Mouse (Mus musculus): ENCODE measurements around the gene Arrdc1.
A peak's percentile ranks its signal among the peaks of the same experiment; 100 is the strongest.
"Not testable (repeated sequence)": the region's sequence is repeated elsewhere in the genome, so short reads cannot be mapped to it uniquely, and the experiment has no call there.

Gene Arrdc1

GRCm38 (mm10) chr2:24935057-24935796, at the start of gene Arrdc1:
TSS of gene Arrdc1 (minus strand) at chr2:24935252.
- peak; percentile 90 to 91 for DNase-seq (ENCODE audit: low spot score in 2 of 2)

DNA sequence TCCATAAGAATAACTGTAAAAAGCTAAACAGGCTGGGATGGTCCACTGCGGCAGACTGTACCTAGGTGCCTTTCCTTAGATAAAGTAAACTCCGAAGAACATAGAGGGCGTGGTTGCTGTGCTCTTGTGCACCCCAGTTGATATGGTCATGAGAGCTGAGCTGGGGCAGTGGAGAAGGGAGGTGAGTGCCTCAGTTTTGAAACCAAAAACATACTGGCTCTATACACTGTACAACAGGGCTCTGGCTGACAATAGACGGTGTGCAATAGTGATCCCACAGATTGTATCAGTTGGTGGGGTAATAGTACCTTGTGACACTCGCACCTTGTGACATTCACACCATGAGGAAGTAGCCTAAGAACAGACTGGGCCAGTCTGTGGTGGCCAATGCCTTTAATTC, 41.9 kb upstream of the Arrdc1 start:
- no peak for DNase-seq (ENCODE audit: low spot score in 2 of 2)

GRCm38 (mm10) chr2:24975704-24976297, 40.7 kb upstream of the Arrdc1 start, which contains the start of gene Pnpla7:
TSS of gene Pnpla7 (plus strand) at chr2:24976033.
- peak; percentile 70 to 79 for DNase-seq (ENCODE audit: low spot score in 2 of 2)

- DNase-seq (ENCODE audit: low spot score in 2 of 2) = peak; percentile 93
Measured at GRCm38 (mm10) chr2:24974906-24975703, 40.1 kb upstream of the Arrdc1 start, which contains the start of gene Mrpl41. TSS of gene Mrpl41 (minus strand) at chr2:24975098.

GRCm38 (mm10) chr2:24974452-24974851, 39.4 kb upstream of the Arrdc1 start:
- peak in 1 of 2 experiments; percentile 15 for DNase-seq (ENCODE audit: low spot score in 2 of 2)

DNA sequence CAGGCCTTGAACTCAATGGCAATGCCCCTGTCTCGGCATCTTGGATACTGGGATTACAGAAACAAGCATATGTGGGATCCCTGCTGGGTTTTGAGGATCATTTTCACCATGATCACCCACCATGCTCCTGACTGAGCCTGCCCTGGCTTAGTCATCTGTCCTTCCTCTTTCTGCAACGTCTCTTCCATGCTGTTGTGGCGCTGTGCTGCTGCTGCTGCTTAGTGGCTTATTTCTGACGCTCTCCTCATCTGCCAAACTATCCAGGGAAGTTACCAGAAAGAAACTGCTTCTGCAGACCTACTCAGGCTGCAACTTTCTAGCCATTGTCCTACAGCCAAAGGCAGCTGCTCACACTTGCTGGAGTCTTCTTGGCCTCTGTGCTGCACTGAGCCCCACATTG, 35.3 kb upstream of the Arrdc1 start:
- no peak for DNase-seq (ENCODE audit: low spot score in 2 of 2)

DNA sequence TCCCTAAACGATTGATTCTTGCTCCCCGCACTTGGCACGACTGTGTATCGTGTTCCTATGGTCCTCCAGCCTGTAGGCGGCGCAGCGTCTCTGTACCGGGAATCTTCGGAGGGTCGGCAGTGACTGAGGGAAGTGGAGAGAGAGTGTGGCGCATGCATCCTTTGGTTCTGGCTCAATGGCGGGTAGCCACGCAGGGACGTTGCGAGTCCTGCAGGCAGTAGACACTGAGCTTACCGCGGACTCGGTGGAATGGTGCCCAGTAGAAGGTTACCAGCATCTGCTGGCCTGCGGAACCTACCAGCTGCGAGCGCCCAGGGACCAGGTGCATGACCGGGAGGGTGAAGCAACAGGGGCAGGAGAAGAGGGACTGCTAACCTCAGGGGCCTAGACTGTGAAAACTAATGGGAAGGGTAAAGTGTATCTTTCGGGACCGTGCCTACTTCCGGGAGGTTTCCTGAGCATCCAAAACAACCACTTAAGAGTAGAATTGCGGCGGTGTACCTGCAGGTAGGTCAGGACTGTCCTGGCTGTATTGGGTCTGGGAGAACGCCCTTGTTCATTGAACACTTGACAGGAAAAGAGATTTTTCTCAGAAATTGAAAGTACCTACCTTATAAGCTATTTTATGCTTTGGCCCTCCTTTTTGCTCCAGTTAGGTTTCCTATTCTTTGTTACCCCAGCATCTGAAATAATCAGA, 27.4 kb upstream of the Arrdc1 start, which contains the start of gene Dph7:
Gene Dph7, plus strand, starts transcription at position 97 of the 697 bp plus-strand sequence.
- peak; percentile 68 to 85 for DNase-seq (ENCODE audit: low spot score in 2 of 2)

DNA sequence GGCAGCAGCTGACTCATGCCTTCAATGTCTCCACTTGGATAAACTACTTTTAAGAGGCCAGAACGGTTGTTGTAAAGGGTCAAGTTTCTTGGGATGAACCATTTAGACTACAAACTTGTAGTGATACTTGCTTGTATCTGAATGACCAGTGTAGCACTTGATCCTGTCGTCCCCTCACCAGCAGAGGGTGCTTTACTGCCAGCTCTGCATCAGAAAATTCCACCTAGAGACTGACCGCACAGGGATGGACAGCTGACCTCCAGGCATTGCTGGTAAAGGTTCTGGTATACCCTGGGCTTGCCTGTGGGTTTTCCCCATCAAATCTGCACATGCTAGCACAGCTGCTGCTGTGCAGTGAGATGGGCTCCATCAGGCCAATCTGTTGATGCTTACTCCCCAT, 25.9 kb upstream of the Arrdc1 start:
- DNase-seq (ENCODE audit: low spot score in 2 of 2) = no peak

DNA sequence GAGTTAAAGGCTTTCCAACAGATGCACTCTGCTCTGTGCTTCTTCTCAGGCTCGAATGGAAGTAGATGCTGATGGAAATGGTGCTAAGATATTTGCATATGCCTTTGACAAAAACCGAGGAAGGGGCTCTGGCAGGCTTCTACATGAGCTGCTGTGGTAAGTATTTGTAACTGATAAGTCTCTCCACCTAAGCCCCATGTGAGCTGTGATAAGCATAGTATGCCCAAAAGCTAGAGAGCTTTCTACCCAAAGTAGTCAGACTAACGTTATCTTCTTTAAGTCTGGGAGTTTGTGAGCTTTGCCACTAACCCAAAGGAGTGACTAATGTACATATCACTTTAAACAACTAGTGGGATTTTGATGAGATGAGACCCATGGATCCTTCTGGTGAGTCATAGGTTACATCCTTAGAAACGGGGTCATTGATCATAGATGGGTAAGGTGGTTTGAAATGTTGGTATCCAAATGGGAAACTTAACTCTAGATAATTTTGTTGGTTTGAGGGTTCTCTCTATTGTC, 17.5 kb upstream of the Arrdc1 start:
- no peak for DNase-seq (ENCODE audit: low spot score in 2 of 2)

DNA sequence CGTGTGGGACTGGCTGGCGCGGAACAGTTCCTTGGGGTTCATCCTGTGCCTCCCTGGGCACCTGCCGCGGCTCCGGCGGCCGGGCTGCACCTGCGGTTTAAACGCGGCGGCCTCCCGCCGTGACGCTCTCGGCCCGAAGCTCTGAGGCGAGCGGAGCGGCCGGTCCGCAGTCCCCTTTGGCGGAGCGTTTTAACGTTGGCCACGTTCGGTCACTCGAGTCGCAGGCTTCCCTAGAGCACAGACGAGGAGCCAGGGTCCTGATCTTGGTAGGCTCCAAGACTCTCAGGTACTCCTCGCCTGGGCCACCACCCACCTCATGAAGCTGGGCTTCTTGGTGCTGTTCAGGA, 15.1 kb upstream of the Arrdc1 start:
- peak in 1 of 2 experiments; percentile 19 for DNase-seq (ENCODE audit: low spot score in 2 of 2)

GRCm38 (mm10) chr2:24949421-24950188, 14.6 kb upstream of the Arrdc1 start, which contains the start of gene Zmynd19:
TSS of gene Zmynd19 (plus strand) at chr2:24949792.
- peak; percentile 95 to 99 for DNase-seq (ENCODE audit: low spot score in 2 of 2)

DNA sequence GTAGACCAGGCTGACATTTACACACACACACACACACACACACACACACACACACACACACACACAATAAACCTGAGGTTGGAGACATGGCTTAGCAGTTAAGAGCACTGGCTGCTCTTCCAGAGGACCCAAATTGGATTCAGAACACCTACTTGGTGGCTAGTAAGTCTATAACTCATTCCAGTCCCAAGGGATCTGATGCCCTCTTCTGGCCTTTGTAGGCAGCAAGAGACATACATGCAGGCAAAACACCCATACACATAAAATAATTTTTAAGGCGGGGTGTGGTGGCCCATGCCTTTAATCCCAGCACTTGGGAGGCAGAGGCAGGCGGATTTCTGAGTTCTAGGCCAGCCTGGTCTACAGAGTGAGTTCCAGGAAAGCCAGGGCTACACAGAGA, 9.3 kb upstream of the Arrdc1 start:
- DNase-seq (ENCODE audit: low spot score in 2 of 2) = not testable (repeated sequence)

- no peak for DNase-seq (ENCODE audit: low spot score in 2 of 2)
Measured at GRCm38 (mm10) chr2:24942092-24942491, 7.0 kb upstream of the Arrdc1 start.

DNA sequence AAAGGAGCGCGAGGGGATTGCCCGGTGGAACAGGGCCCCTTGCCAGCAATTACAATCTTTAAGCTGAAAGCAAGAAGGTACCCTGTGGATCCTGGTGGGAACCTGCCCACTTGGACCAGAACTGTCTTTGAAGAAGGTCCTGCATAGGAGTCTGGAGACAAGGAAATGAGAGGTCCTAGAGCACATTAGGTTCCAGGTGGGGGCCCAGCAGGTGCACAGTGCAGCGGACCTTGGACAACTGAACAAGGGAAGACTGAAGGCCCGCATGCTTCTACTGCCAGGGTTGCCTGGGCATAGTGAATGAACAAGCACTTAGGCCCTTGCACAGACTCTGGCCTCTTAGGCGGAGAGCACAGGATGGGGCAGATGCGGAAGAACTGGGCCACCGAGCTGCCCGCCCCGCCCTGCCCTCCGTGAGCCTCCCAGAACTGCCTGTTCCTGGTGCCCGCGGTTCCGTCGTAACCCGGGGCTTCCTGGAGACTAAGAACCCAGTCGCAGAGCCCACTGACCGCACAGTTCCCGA, 550 bp downstream of the Arrdc1 start:
- DNase-seq (ENCODE audit: low spot score in 2 of 2) = peak in 1 of 2 experiments; percentile 11

DNA sequence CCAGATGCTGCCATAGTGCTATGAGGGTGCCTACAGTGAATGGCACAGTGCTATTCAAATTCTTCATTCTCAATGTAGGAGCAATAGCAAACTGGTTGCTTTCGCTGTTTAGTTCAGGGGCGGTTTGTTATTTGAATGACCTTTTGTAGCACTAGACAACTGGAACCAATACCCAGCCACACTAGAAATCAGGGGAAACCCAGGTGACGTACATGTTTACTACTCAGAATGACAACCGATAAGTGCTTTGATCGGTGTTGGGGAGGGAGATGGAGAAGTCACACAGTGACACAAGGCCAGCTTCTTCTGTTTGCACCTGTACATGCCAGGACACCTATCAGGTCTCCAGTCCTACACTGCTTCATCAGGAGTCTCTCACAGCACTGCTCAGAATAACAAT, 5.5 kb downstream of the Arrdc1 start:
- DNase-seq (ENCODE audit: low spot score in 2 of 2) = no peak

GRCm38 (mm10) chr2:24929119-24929518, 5.9 kb downstream of the Arrdc1 start:
- no peak for DNase-seq (ENCODE audit: low spot score in 2 of 2)

GRCm38 (mm10) chr2:24927810-24928479, 7.1 kb downstream of the Arrdc1 start:
- no peak for DNase-seq (ENCODE audit: low spot score in 2 of 2)

DNA sequence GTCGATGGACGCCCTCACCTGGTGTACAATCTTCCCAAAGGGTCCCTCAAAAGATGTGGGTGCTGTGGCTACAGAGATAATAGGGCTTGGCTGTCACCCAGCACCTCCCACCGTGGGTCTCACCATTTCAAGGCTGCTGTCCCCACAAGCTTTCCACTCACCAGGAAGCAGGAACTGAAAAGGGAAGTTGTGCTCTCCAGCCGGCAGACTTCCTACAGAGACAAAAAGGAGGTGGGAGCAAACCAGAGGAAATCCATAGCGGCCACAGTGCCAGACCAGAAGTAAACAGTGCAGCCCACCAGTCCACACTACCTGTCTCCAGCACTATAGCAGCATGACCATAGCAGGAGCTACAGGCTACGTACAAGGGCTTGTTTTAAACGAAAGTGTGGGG, 8.1 kb downstream of the Arrdc1 start:
- no peak for DNase-seq (ENCODE audit: low spot score in 2 of 2)

- no peak for DNase-seq (ENCODE audit: low spot score in 2 of 2)
Measured at GRCm38 (mm10) chr2:24926345-24926964, 8.6 kb downstream of the Arrdc1 start.

Data from thymus, postnatal 10 days (tissue).